Mouse (Mus musculus): Measurements from ENCODE around the gene Tmem136.

DNA sequence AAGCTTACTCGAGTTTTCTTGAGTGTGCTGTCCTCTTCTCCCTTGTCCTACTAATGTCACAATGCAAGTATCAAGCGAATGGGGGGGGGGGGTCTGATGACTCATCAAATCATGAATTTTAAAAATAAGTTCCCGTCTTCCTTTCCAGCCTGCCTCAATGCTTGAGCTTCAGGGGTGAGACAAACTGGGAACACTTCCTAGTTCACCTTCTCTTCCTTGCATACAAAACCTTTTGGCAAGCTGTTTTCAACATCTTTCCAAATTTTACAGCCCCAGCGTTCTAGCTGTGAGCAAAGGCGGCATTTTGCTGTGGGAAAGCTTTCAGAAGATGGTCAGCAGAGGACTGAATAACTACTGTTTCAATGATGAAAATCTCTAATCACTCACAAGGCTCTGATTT is 8.8 kb downstream of the Tmem136 start:
- TF ChIP-seq CHD2 (IDR thresholded peaks at IDR 0.05; ENCODE audit: low read depth, low read length) (no peak), MAFK (IDR thresholded peaks at IDR 0.05; ENCODE audit: insufficient read depth, low read depth, low read length) (0 out of 2 replicates have a peak, but pooled peaks have one; percentile 3), HCFC1 (IDR thresholded peaks at IDR 0.05; ENCODE audit: borderline replicate concordance, insufficient read depth, low read length) (no peak)

Data from ES-E14 (cell line).